Mouse (Mus musculus) granulocyte monocyte progenitor cell, adult 5-6 weeks (primary cell): ENCODE measurements at regions not wholly inside any gene's neighbourhood (a gene's known extent, or its start where the extent isn't known, plus 50 kb on each side); places are given as distances from the start of the nearest gene placed in this dataset.

Source experiments
- ATAC-seq: replicated peaks from 2 replicates; pipeline ENCODE4 v1.8.0; 2016; ENCODE audit warnings: mild to moderate bottlenecking, moderate TSS enrichment, inconsistent platforms; ENCODE audit not compliant: poor library complexity, severe bottlenecking

- no peak for ATAC-seq
Measured at GRCm38 (mm10) chr17:47112556-47113225, 102.3 kb upstream of the Ubr2 start.

- no peak for ATAC-seq
Measured at GRCm38 (mm10) chr17:47110836-47111235, 100.5 kb upstream of the Ubr2 start.

GRCm38 (mm10) chr17:47104328-47104727 is 94.0 kb upstream of the Ubr2 start:
- no peak; the same call in 1 of the 2 replicates for ATAC-seq

GRCm38 (mm10) chr17:47095191-47095590 is 84.8 kb upstream of the Ubr2 start:
- ATAC-seq, result no peak

GRCm38 (mm10) chr17:47092076-47092475 is 81.7 kb upstream of the Ubr2 start:
- ATAC-seq, result no peak

GRCm38 (mm10) chr17:47089769-47090168 is 79.4 kb upstream of the Ubr2 start:
- ATAC-seq, result no peak

- no peak for ATAC-seq
Measured at GRCm38 (mm10) chr17:47069206-47069605, 58.9 kb upstream of the Ubr2 start.

- ATAC-seq, result no peak
Measured at GRCm38 (mm10) chr17:47065307-47065901, 55.0 kb upstream of the Ubr2 start.

- ATAC-seq, result no peak
Measured at GRCm38 (mm10) chr17:47064592-47065306, 54.4 kb upstream of the Ubr2 start.

GRCm38 (mm10) chr17:47064006-47064405 is 53.6 kb upstream of the Ubr2 start:
- no peak for ATAC-seq

GRCm38 (mm10) chr17:47061031-47061620 is 50.8 kb upstream of the Ubr2 start:
- no peak for ATAC-seq
